Mouse (Mus musculus) cerebellum, postnatal 4 days (tissue): ENCODE results near the gene Usp36.
A peak's percentile ranks its signal among the peaks of the same experiment; 100 is the strongest.

Experiments
- DNase-seq, 2 experiments: peaks; one replicate each; pipeline ENCODE4 v3.0.0; 2022; ENCODE audit warnings: low spot score in 2 of 2, mixed read lengths in 1 of 2

Usp36 gene

DNA sequence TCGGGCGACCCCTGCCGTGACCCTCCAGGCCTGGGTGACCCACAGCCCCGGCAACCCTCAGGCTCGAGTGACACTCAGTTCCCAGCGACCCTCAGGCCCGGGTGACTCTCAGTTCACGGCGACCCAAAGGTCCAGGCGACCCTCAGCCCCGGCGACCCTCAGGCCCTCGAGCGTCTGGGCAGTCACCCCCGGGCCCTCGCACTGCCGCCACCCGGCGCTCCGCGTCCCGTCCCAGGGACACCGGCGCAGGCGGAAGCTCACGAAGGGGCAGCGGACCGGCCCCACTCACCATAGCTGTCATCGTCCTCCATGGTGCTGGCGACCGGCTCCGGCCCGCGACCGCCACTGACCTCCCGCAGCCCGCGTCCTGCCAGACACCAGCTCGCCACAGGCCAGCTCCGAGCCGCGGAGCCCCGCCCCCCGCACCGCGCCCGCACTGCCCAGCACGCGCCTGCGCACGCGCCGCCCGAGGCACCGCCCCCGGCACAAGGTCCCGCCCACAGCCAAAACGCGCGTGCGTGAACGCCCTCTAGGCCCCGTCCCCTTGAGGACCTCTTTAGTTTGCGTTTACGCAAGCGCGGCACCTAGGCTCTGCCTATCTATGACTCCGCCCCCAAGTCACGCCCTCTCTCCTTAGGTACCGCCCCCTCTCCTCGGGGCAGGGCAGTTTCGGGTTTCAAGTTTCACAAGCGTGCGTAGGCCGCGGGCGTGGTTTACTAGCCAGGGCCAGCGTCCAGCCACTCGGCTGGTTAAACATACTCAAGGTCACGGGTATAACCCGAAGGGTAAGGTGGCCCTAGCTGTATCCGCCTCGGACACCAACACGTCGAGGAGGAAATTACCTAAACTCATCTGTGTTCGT, 41.7 kb downstream of the Usp36 start, which contains the start of gene Cyth1:
Gene Cyth1 (minus strand): TSS at position 443 of the 862 bp plus-strand sequence.
- peak; percentile 98 to 99 for DNase-seq

DNA sequence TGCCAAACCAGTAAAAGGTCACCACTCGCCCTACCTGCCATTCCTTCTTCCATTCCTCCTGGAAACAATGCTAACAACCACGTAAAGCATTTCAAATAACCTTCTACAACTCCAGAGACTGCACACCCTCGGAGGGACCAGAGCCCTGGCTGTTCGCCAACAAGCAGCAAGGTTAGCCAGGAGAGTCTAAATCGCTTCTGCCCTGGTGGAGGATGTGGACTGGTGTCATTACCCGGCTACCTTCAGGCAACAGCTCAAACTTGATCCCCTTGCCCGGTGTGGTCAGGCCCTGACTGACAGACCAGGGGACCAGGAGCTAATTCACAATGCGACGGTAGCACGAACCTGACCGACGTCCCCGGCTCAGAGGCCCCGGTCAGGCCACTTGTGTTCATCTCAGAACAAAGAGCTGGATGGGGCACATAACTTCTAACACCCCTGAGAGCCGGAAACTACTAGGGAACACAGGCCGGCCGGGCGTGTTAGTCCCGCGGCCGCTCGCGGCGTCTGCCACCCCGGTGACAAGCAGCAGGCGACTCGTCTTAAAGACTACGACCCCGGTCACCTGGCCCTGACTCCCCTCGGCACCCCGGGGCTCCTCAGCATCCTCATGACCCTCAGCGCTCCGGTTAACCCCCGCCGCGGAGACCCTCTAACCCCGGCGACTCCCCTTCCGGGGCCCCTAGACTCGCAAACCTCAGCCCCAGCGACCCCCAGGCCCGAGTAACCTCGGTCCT, 42.5 kb downstream of the Usp36 start:
- peak in 1 of 2 experiments; percentile 57 for DNase-seq

DNA sequence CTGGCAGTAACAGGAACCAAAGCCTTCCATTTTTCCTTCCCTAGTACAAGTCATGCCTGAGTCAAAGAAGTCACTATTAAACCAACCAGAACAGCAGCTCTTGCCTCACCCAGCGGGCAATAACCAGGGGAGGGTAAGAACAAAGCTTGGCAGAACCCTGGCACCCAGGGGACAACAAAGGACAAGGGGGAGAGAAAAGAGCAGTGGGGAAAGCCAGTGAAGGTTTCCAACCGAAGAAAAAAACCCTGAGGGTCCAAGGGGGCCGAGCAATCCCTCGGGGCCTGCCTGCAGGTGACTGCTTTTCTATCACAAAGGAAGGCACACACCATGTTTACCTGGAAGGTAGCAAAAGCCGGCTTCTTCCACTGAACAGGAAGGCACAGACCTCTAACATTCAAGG, 43.3 kb downstream of the Usp36 start:
- no peak for DNase-seq

DNA sequence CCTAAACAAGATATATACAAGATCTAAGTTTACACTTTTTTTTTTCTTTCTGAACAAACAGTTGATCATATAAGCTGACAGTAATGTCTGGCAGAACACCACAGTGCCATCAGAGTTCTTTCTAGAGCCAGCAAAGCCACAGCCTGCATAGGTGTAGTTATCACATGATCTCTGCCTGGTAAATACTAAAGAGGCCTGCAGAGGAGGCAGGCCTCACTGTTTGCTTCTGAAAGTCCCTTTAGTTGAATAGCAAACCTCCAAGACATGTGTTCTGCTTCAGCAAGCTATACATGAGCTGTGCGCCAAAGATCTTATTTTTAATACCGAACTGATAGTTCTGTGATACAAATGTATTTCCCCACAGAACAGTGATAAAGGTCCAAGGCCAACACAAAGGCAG, 44.9 kb downstream of the Usp36 start:
- no peak for DNase-seq

DNA sequence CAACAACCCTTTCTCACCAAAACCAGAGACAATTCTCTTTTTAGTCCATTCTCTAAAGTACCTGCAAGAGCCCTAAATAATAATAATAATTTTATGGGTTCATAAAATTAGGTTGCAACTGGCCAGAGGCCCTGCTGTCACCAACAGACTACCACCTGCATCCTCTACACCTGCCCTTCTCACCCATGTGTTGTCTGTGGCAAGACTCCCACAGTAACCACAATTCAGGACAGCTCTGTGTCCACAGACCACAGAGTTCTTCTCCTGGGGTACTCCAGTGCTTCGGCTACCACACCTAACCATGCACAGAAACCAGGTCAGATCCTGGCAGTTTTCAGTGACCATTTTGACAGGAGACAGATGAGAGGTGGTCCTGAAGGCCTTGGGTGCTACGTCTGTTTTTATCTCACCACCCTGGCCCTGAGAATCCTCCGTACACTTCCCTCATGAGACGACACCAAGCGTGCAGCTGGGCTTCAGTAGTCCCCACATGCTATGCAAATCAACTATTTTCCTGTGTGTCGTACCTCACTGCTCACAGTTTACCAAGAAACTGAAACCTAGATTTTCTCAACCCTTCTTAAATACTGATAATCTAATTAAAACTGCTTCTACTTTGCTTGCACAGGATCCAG, 46.3 kb downstream of the Usp36 start:
- no peak for DNase-seq

DNA sequence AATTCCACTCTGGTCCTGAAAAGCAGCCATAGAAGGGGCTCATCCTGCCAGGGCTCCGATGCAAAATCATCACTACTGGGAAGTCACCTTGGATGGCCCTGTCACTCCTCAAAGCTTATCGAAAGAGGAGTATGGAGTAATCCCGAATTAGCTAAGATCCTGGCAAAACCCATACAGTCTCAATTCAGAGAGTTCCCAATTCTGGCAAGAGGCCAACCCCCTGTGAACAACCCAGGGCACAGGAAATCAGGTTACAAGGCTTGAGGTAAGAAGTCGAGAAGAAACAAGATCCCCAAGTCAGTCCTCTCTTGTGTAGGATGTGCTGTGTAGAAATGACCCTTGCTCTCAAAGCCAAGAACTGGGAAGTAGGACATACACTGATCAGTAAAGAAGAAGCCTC, 47.5 kb downstream of the Usp36 start:
- no peak for DNase-seq

DNA sequence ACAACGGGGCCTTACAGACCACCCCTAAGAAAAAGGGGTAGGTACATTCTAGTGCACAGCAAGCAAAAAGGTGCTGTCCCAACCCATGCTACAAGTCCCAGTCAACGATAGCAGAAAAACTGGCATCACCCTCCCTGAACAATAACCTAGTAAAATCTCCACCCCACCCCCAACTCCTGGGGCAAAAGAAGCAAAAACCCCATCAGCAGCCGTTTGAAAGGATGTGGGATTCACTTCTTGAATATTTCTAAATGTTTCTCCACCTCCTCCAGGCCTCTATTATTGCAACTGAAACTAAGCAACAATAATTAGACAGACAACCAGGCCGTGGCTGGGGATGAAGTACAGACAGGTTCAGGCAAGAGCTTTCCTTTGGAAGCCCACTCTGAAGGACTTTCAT, 49.7 kb downstream of the Usp36 start:
- no peak for DNase-seq

DNA sequence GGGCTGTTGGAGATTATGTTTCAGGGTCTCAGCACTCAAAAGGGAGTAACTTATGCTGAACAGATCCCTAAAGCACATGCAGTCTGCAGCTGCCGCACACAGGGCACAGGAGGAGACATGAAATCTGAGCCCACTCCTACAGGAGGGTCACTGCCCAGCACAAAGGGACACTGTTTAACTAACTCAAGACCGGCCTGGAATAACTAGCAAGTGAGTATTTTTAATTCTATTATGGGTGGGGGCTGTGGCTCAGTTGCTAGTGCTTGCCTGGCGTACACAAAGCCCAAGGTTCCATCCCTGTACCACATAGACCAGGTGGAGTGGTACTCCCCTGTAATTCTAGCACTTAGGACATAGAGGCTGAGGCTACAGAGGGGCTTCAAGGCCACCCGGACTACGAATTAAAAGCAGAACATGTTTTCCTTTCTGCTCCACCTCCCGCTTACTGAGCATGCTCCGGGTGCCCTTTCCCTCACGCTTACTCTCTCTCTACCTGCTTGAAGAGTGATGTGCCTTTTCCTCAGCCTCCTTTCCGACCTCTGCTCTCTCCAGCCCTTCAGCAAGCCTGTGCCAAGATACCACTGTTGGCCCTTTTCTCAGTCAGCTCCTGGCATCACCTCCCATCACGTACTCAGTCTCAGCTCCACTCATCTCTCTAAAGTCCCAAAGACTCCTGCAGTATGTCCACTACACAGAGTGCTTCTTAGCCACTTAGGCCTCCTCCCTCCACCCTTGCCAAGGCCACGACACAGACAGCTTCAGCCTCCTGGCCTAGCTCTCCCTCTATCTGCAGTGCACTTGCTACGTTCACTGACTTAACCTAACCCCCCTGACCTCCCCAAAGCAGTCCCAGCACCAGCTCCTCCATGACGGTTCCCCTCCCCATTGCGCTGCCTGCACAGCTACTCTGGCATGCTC, 50.5 kb downstream of the Usp36 start:
- no peak for DNase-seq

DNA sequence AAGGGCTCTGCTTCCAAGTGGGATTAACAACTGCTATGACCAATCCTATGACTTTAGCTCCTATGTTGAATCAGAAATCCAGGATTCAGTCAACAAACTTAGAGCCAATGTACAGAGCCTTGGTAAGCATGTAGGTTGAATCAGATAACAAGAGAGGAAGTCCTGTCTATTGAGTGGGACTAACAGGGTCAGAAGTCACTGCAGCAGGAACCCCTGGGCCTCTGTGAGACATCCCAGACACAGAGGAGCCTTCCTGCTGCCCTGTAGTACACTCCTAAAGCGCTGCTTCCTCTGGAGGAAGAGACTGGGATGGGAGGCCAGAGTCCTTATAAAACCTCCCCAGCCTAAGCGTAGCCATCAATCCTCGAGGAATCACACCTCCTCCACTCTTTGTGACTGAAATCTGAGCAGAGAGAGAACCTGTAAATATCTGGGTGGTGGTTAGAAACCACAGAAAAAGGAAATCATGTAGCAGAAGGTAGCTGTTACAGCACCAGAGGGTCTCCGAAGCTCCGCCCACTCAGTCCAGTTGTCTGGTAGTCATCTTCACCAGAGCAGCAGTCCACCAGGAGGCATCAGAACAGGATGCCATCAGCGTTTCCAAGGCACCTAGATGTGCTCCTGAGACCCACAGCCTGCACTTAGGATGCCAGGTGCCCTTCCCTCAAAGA, 53.4 kb downstream of the Usp36 start:
- no peak for DNase-seq

DNA sequence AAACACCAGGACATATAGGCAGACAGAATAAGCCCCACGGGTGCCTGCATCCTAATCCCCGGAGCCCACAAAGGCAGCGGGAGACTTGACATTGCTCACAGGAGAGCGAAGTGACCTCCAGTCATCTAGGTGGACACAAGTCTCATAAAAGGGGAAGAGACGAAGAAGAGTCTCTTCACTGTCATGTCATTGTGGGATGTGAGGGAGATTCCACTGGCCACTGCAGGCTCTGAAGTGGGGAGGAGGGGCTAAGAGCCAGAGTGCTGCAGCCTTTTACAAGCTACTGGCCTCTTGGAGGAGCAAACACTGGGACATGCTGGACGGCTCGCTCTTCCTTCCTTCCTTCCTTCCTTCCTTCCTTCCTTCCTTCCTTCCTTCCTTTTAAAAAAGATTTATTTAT, 55.1 kb downstream of the Usp36 start:
- DNase-seq: no peak

DNA sequence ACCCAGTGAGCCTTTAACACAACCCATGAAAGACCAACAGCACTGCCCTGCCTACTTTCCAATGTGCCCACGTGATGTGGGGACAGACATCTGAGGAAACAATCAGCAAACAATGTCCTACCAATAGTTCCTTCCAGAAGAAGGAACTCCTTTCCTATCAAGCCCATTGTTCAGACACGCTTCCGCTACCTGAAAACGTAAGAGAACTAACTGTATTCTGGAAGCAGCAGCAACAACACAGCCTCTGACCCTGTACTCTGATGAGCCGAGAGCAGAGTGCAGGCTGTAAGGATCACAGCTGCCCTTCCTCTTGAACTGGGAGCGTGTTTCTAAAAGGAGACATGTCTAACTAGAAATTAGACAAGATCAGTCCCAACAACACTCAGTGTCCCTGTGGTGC, 55.5 kb downstream of the Usp36 start:
- DNase-seq: no peak

DNA sequence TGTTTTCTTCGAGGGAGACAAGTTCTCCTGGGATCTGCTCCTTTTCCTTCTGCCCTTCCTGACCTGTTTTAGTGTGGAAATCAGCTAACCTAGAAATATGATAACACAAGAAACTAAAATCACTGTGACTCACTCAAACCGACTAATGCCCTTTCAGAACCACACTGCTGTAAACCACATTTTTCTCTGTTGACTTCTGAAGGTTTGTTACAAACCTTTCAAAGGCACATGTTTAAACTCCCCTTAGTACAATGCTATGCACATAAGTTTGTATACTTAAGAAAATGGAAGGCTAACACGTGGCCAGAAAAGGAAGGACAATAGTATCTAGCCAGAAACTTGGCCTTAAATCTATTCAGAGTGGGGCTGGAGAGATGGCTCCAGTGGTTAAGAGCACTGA, 56.1 kb downstream of the Usp36 start:
- DNase-seq: no peak

DNA sequence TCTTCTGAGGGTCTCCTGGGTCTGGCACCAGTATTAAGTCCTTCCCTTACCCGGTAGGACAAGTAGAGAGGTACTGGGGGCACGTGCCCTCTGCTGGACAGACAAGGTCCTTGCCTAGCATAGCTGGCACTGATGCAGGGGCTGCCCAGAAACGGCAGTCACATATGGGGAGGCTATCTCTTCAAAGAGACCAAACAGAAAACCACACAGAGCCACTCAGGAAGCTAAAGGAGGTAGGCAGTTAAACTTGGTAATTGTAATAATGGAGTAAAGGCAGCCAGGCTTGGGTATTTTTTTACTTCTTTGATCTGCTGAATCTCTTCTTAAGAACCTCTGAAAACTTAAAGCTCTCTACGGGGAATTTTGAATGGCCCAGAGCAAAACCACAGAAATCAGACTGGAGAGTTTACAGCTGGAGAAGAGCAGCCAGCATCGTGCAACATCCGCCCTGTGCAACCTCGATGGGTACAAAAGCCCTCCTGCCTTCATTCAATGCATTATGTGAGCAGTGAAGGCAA, 57.7 kb downstream of the Usp36 start:
- DNase-seq: no peak

DNA sequence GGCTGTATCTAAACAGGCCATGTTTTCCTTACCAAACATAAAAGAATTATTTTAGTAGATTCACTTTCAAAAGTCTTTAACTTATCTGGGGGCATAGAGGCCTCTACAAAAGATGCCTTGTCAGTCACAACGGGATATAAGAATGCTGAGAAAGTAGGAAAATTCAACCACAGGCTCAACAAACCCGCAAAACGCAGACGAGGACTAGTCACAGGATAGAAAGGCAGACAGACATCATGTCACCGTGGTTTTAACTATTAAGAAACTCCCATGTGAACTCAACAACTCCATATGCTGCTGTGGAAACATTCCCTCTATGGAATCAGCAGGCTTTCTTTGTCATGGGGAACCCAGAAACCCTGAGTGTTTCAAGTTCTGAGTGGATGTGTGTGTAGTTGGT, 60.1 kb downstream of the Usp36 start:
- no peak for DNase-seq

DNA sequence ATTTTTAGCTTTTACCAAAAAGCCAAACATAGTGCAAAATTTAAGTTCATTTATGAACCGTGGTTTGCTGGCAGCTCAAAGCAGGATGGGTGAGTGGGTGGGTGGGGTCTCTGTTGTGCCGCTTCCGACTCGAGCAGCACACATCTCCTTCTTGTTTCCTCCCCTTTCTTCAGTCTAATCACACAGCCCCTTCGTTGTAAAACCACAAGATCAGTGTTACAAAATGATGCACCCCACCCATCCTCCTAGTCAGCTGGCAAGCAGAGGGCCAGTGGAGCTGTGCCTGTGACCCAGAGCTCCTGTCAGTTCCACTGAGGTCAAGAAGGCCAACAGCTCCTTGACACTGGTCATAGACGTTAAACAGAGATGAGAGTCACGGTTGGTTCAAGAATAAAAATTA, 62.4 kb downstream of the Usp36 start:
- no peak for DNase-seq

DNA sequence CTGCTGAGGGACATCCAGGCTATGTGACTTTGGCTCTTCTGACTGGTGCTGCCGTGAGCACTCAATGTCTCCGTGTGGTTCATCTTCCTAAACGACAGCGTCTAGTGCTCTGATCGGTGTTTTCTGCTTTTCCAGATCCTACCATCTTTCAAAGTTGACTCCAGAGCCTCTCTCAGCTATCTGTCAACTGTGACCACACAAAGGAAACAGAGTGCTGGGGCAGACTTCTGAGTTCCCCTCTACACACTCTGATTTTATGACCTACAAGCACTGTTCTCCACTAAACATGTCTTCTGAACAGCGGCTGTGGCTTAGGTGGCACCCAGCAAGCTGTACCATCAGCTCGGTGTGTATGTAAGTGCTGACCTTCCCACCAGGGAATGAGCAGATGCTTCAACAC, 63.2 kb downstream of the Usp36 start:
- DNase-seq: no peak

DNA sequence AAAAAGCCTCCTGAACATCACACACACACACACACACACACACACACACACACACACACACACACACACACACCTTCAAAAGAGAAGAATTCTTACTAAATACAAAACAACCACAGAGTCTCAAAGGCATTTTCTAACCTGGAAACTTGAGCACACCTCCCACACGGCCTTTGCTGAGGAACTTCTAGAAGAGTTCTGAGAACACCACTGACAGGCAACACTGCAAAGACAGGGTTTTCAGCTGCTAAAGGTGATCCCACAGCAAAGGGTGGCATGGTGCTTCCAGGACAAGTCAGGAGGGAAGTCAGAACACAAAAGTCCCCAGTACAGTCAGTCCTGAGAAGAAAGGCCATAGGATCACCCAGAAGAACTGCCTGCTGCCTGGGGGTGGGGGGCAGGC, 64.2 kb downstream of the Usp36 start:
- DNase-seq: no peak

DNA sequence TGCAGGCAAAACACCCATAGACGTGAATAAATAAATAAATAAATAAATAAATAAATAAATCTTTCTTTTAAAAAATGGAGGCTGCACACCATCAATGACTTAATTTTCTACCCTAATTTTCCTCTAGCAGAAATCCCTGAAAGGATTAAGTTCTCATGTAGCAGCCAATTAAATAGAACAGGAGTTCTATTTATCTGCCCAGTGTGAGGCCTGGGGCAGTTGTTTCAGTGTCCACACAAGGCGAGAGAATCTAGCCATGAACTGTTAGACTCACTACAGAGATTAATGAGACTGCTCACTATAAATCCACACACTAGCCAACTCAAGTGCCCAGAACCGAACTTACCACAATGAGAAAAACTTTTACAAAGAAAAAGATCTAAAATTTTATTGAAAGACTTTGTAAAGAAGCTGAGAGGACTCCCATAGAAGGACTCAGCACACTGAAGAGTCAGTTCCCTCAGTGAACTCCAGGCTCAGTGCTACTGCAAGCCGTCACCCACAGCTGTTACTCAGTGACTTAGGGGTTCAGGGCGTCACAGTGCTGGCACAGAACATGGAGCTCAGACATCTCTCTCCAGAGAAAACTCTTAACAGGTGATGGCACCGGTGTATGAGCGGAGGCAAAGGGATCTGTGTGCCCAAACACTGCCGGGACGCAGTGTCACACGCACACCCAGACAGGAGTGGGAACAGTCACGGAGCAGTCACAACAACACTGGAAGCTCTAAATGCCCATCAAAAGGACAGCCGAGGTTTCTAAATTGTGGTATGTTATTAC, 64.8 kb downstream of the Usp36 start:
- DNase-seq: no peak

DNA sequence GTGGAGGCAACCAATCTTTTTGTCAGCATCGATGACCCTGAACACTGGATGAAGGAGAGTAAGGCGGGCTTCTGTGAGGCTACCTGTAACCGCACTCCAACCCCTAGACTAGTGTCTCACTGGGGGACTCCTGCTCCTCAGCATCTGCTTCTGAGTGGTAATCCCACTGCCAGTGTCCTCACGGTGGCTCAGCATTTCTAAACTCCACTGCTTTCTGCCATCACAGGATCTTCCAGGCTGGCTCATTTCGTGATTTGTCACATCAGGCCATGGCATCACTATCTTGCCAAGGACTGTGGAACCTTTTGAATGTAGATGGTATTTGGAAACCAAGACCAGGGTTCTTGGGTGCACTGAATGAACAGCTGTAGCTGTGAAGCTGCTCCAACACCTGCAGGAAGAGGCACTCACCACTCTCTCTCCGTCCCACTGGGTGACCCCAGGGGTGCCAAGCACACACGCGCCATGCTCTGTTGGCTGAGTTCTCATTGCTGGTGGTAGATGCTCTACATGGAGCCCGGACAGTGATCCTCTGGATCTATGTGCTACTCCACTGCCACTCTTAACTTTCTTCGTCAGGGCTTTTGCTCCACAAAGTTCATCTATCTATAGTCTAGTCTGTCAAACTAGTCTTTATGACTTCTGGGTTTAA, 66.5 kb downstream of the Usp36 start:
- no peak for DNase-seq
